Mouse (Mus musculus) bone marrow macrophage, adult 2 months (primary cell): ENCODE measurements around the gene Atp1a4.

ENCODE experiments used
- CTCF ChIP-seq: IDR thresholded peaks from 2 replicates; pipeline ENCODE4 v1.5.1; 2012; ENCODE audit warnings: low read depth, mild to moderate bottlenecking, low read length, moderate library complexity
- POLR2A ChIP-seq: IDR thresholded peaks from 2 replicates; pipeline ENCODE4 v1.6.1; 2012; ENCODE audit warnings: mild to moderate bottlenecking, low read depth, low read length, borderline replicate concordance

- TF ChIP-seq CTCF, result no peak
- no peak for TF ChIP-seq POLR2A
Measured at GRCm38 (mm10) chr1:172299528-172299927, 41.3 kb upstream of the Atp1a4 start.
